Comparison of ENCODE assay signal across 8 mouse cellular contexts in genomic region chr4:136783552-136784150, GRCm38 (mm10). TPM values are rescaled to one million over a fixed set of nuclear protein-coding genes. Genes with fewer than 3 reads are reported as not detected.
DNase-seq lines count a peak whose midpoint lies in the region; ATAC-seq and TF ChIP-seq lines count a peak whose summit lies in the region.

No protein-coding gene starts in this region.

- H3K4me2 ChIP-seq in lung, embryonic 14.5 days = no peak overlapping the region
- H3K4me2 ChIP-seq in lung, postnatal 0 days (replicated peaks; ENCODE audit: low read depth, low read length) = no peak overlapping the region
- H3K4me2 ChIP-seq in stomach, embryonic 16.5 days (ENCODE audit: low read depth, low read length) = no peak overlapping the region

- intact Hi-C loops in left cerebral cortex, postnatal 25 days (cut with DNase I) = no loop called here

- H3K4me3 ChIP-seq in lung, embryonic 14.5 days (ENCODE audit: low read depth, low read length) = no peak overlapping the region
- H3K4me3 ChIP-seq in lung, postnatal 0 days (ENCODE audit: low read depth, low read length) = no peak overlapping the region
- H3K4me3 ChIP-seq in embryonic fibroblast, embryonic 13.5 days (ENCODE audit: insufficient read depth, low read length) = no peak overlapping the region
- no peak overlapping the region for H3K4me3 ChIP-seq in stomach, embryonic 16.5 days (replicated peaks; ENCODE audit: low read length)

- no peak for TF ChIP-seq POLR2A in embryonic fibroblast, embryonic 13.5 days (IDR thresholded peaks at IDR 0.05; ENCODE audit: low read depth, low read length)

- no peaks in the 10 kb centered on the region for H3K9me3 ChIP-seq in lung, embryonic 14.5 days (ENCODE audit: low read depth, low read length)
- H3K9me3 ChIP-seq in lung, postnatal 0 days (ENCODE audit: low read length) = no peaks in the 10 kb centered on the region
- H3K9me3 ChIP-seq in stomach, embryonic 16.5 days (replicated peaks; ENCODE audit: control insufficient read depth, low read length) = no peaks in the 10 kb centered on the region

- H3K27ac ChIP-seq in lung, embryonic 14.5 days (ENCODE audit: low read depth) = peak overlapping the region; percentile 36; the same call in 1 of the 2 replicates
- H3K27ac ChIP-seq in lung, postnatal 0 days (ENCODE audit: low read length) = no peak overlapping the region
- 0 out of 2 replicates have a peak overlapping the region, but pooled peaks have one; percentile 27 for H3K27ac ChIP-seq in embryonic fibroblast, embryonic 13.5 days (ENCODE audit: insufficient read depth, low read length)
- peak overlapping the region; percentile 26; the same call in 1 of the 2 replicates for H3K27ac ChIP-seq in stomach, embryonic 16.5 days (ENCODE audit: low read length)

- no peak for ATAC-seq in lung, embryonic 14.5 days (ENCODE audit: insufficient read depth)
- no peak for ATAC-seq in lung, postnatal 0 days
- ATAC-seq in stomach, embryonic 16.5 days (ENCODE audit: insufficient read depth, low FRiP score) = no peak
- ATAC-seq in erythroblast, adult 5-6 weeks (replicated peaks; ENCODE audit: low FRiP score, poor library complexity, severe bottlenecking) = no peak

- WGBS in lung, embryonic 14.5 days = 22% methylated on average over 22 of the region's 22 CpGs
- 18% methylated on average over 21 of the region's 22 CpGs for WGBS in lung, postnatal 0 days
- WGBS in stomach, embryonic 16.5 days = 32% methylated on average over 22 of the region's 22 CpGs

- DNase-seq in lung, embryonic 14.5 days = peak; percentile 47
- DNase-seq in lung, postnatal 0 days (ENCODE audit: low spot score) = no peak
- peak; percentile 37 for DNase-seq in heart, postnatal 4 days
- peak; percentile 30 to 37 for DNase-seq in left cerebral cortex, postnatal 25 days (ENCODE audit: low spot score in 2 of 2)
- DNase-seq in spleen, postnatal 14 days (ENCODE audit: low spot score in 2 of 2) = no peak

- TF ChIP-seq CTCF in lung, embryonic 14.5 days (IDR thresholded peaks at IDR 0.05; ENCODE audit: low read depth) = no peak
- no peak for TF ChIP-seq CTCF in lung, postnatal 0 days (IDR thresholded peaks at IDR 0.05)
- TF ChIP-seq CTCF in embryonic fibroblast, embryonic 13.5 days (IDR thresholded peaks at IDR 0.05; ENCODE audit: borderline replicate concordance, insufficient read depth, low read length) = no peak

- H3K4me1 ChIP-seq in lung, embryonic 14.5 days (ENCODE audit: insufficient read depth) = peaks cover 13% of the 10 kb centered on the region; the same call in 1 of the 2 replicates
- H3K4me1 ChIP-seq in lung, postnatal 0 days (ENCODE audit: insufficient read depth, low read depth, low read length) = no peaks in the 10 kb centered on the region
- H3K4me1 ChIP-seq in embryonic fibroblast, embryonic 13.5 days (ENCODE audit: control insufficient read depth, insufficient read depth, low read length) = peaks cover 10% of the 10 kb centered on the region; the same call in 1 of the 2 replicates
- peaks cover 53% of the 10 kb centered on the region for H3K4me1 ChIP-seq in stomach, embryonic 16.5 days (ENCODE audit: control insufficient read depth, insufficient read depth, low read length)

- no peak for TF ChIP-seq EP300 in lung, postnatal 0 days (IDR thresholded peaks at IDR 0.05)

- no peaks in the 10 kb centered on the region for H3K27me3 ChIP-seq in lung, embryonic 14.5 days (ENCODE audit: insufficient read depth, low read length)
- H3K27me3 ChIP-seq in lung, postnatal 0 days (replicated peaks; ENCODE audit: insufficient read depth, low read length) = no peaks in the 10 kb centered on the region
- no peaks in the 10 kb centered on the region for H3K27me3 ChIP-seq in stomach, embryonic 16.5 days (ENCODE audit: control insufficient read depth, insufficient read depth, low read length)

- no peak overlapping the region for H3K9ac ChIP-seq in lung, embryonic 14.5 days
- H3K9ac ChIP-seq in lung, postnatal 0 days (replicated peaks; ENCODE audit: low read depth) = no peak overlapping the region
- peak overlapping the region; percentile 61 for H3K9ac ChIP-seq in stomach, embryonic 16.5 days (ENCODE audit: low read length)

- H3K36me3 ChIP-seq in lung, embryonic 14.5 days (ENCODE audit: insufficient read depth) = no peaks in the 10 kb centered on the region
- H3K36me3 ChIP-seq in lung, postnatal 0 days (ENCODE audit: insufficient read depth, low read length) = no peaks in the 10 kb centered on the region
- no peaks in the 10 kb centered on the region for H3K36me3 ChIP-seq in stomach, embryonic 16.5 days (ENCODE audit: control insufficient read depth, insufficient read depth, low read length)

RNA-seq across cellular contexts. Expression of gene Ephb2, which starts 52.1 kb away (rescaled TPM):
- 7.9 and 8.5 TPM in 2 replicates for polyA plus RNA-seq in lung, embryonic 14.5 days (2014; fragmentation: Nextera tagmentation; extraction: Ambion mirVana)
- 0.63 and 0.74 TPM in 2 replicates for polyA plus RNA-seq in lung, postnatal 0 days (2015; fragmentation: Nextera tagmentation; extraction: Ambion mirVana)
- polyA plus RNA-seq in embryonic fibroblast, embryonic 13.5 days (2011; ENCODE audit: insufficient read length, low read depth, missing spikeins) = 36.4 and 44.6 TPM in 2 replicates
- 1 to 10 TPM; 1.9 to 2.3 TPM for total RNA-seq in heart, postnatal 4 days (2021)
- 10 to 100 TPM; 15.2 to 21.4 TPM for total RNA-seq in left cerebral cortex, postnatal 25 days (2021)
- polyA plus RNA-seq in stomach, embryonic 16.5 days (2015; fragmentation: Nextera tagmentation; extraction: Ambion mirVana) = 3.3 and 3.8 TPM in 2 replicates
- not detected in 2 replicates for total RNA-seq in erythroblast, adult 5-6 weeks (2015; ENCODE audit: low replicate concordance)
- total RNA-seq in erythroblast, adult 5-6 weeks (2017; ENCODE audit: low replicate concordance) = 0.09 and 1.4 TPM in 2 replicates

Comparison
In these comparisons a context has a peak if more than half of its experiments do, and no peak if none do; other contexts are left out.
1. DNase-seq: peak in lung, embryonic 14.5 days (single experiment), heart, postnatal 4 days (single experiment) and left cerebral cortex, postnatal 25 days (2 of 2); none in lung, postnatal 0 days (single experiment) and spleen, postnatal 14 days (0 of 2).